Mouse (Mus musculus): Measurements from ENCODE around the gene Klhl42. TPM values are rescaled to one million over a fixed set of nuclear protein-coding genes. Genes with fewer than 3 reads are reported as not detected.

The Klhl42 gene
- polyA plus RNA-seq, 1 experiment from 2014 or later, result 12.7 TPM

DNA sequence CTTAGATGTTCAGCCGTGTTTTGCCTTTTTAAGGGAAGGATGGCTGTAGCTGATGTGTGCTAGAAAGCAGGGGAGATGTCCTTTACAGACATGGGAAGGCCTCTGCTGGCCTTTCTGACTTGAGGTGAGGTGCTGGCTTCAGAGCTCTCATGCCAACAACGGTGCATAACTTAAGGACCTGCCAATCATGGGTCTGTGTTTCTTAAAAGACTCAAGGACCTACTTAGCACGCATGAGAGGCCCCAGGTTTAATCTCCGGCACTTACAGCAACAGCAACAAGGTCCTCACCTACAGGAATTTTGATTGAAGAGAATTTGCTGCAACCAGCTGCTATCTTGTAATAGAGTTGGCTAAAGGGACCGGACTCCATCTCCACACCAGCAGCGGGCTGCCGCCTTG, 18.1 kb downstream of the Klhl42 start:
- no peak overlapping the region for H3K27ac ChIP-seq (replicated peaks; ENCODE audit: low read depth, low read length)
- H3K36me3 ChIP-seq (replicated peaks; ENCODE audit: control insufficient read depth, insufficient read depth, low read depth, low read length), result peaks cover 7% of the 10 kb centered on the region
- no peak overlapping the region for H3K4me3 ChIP-seq (ENCODE audit: low read depth, low read length)
- H3K4me1 ChIP-seq (ENCODE audit: control insufficient read depth, insufficient read depth, low read length), result no peaks in the 10 kb centered on the region
- H3K4me2 ChIP-seq (ENCODE audit: low read depth, low read length), result no peak overlapping the region
- no peaks in the 10 kb centered on the region for H3K9me3 ChIP-seq (replicated peaks; ENCODE audit: control insufficient read depth, low read length)
- ATAC-seq (replicated peaks; ENCODE audit: insufficient number of reproducible peaks, low FRiP score, low TSS enrichment, low read depth), result no peak
- WGBS, result 84% methylated on average over 7 of the region's 7 CpGs
- no peak for DNase-seq (ENCODE audit: low spot score)
- H3K27me3 ChIP-seq (ENCODE audit: control insufficient read depth, insufficient read depth, low read length), result no peaks in the 10 kb centered on the region
- no peak overlapping the region for H3K9ac ChIP-seq (replicated peaks; ENCODE audit: low read length)

GRCm38 (mm10) chr6:147116579-147116978, 25.4 kb downstream of the Klhl42 start:
- 7% methylated on average over 10 of the region's 10 CpGs for WGBS
- ATAC-seq (replicated peaks; ENCODE audit: insufficient number of reproducible peaks, low FRiP score, low TSS enrichment, low read depth), result no peak

GRCm38 (mm10) chr6:147117764-147118163, 26.6 kb downstream of the Klhl42 start:
- Histone ChIP-seq H3K36me3 (replicated peaks; ENCODE audit: control insufficient read depth, insufficient read depth, low read depth, low read length) (no peaks in the 10 kb centered on the region), H3K9me3 (replicated peaks; ENCODE audit: control insufficient read depth, low read length) (no peaks in the 10 kb centered on the region), H3K9ac (replicated peaks; ENCODE audit: low read length) (no peak overlapping the region), H3K4me2 (ENCODE audit: low read depth, low read length) (no peak overlapping the region), H3K27ac (replicated peaks; ENCODE audit: low read depth, low read length) (no peak overlapping the region), H3K4me3 (ENCODE audit: low read depth, low read length) (no peak overlapping the region), H3K4me1 (ENCODE audit: control insufficient read depth, insufficient read depth, low read length) (no peaks in the 10 kb centered on the region), H3K27me3 (ENCODE audit: control insufficient read depth, insufficient read depth, low read length) (no peaks in the 10 kb centered on the region)
- 94% methylated on average over 7 of the region's 7 CpGs for WGBS
- ATAC-seq (replicated peaks; ENCODE audit: insufficient number of reproducible peaks, low FRiP score, low TSS enrichment, low read depth) (no peak), DNase-seq (ENCODE audit: low spot score) (no peak)

More at GRCm38 (mm10) chr6:147116579-147116978, 25.4 kb downstream of the Klhl42 start:
- no peaks in the 10 kb centered on the region for H3K4me1 ChIP-seq (ENCODE audit: control insufficient read depth, insufficient read depth, low read length)
- no peak overlapping the region for H3K4me3 ChIP-seq (ENCODE audit: low read depth, low read length)
- no peaks in the 10 kb centered on the region for H3K9me3 ChIP-seq (replicated peaks; ENCODE audit: control insufficient read depth, low read length)
- H3K27me3 ChIP-seq (ENCODE audit: control insufficient read depth, insufficient read depth, low read length), result no peaks in the 10 kb centered on the region
- no peaks in the 10 kb centered on the region for H3K36me3 ChIP-seq (replicated peaks; ENCODE audit: control insufficient read depth, insufficient read depth, low read depth, low read length)
- no peak overlapping the region for H3K4me2 ChIP-seq (ENCODE audit: low read depth, low read length)
- peak; percentile 97 for DNase-seq (ENCODE audit: low spot score)
- H3K27ac ChIP-seq (replicated peaks; ENCODE audit: low read depth, low read length), result no peak overlapping the region
- no peak overlapping the region for H3K9ac ChIP-seq (replicated peaks; ENCODE audit: low read length)

DNA sequence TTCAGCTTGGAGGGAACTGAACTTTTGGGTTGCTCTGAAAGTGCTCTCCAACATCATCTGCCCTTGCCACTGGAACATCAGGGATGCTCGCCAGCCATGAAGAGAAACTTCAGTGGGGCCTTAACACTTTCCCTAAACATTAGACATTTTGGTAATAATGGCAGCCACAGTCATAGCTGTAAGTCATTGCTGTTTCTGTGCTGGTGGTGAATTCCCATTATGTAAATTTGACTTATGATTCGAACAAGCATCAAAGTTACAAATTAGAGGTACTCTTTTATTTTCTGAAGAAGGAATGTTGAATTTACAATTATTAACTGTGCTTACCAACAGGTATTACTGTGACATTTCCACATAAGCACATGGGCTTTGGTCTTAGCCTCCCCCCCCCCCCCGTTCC, 27.0 kb downstream of the Klhl42 start:
- Histone ChIP-seq H3K27me3 (ENCODE audit: control insufficient read depth, insufficient read depth, low read length) (no peaks in the 10 kb centered on the region), H3K9me3 (replicated peaks; ENCODE audit: control insufficient read depth, low read length) (no peaks in the 10 kb centered on the region), H3K4me2 (ENCODE audit: low read depth, low read length) (no peak overlapping the region), H3K4me3 (ENCODE audit: low read depth, low read length) (no peak overlapping the region), H3K4me1 (ENCODE audit: control insufficient read depth, insufficient read depth, low read length) (no peaks in the 10 kb centered on the region), H3K9ac (replicated peaks; ENCODE audit: low read length) (no peak overlapping the region), H3K27ac (replicated peaks; ENCODE audit: low read depth, low read length) (no peak overlapping the region), H3K36me3 (replicated peaks; ENCODE audit: control insufficient read depth, insufficient read depth, low read depth, low read length) (no peaks in the 10 kb centered on the region)
- WGBS, result 85% methylated on average over 3 of the region's 3 CpGs
- ATAC-seq (replicated peaks; ENCODE audit: insufficient number of reproducible peaks, low FRiP score, low TSS enrichment, low read depth) (no peak), DNase-seq (ENCODE audit: low spot score) (no peak)

DNA sequence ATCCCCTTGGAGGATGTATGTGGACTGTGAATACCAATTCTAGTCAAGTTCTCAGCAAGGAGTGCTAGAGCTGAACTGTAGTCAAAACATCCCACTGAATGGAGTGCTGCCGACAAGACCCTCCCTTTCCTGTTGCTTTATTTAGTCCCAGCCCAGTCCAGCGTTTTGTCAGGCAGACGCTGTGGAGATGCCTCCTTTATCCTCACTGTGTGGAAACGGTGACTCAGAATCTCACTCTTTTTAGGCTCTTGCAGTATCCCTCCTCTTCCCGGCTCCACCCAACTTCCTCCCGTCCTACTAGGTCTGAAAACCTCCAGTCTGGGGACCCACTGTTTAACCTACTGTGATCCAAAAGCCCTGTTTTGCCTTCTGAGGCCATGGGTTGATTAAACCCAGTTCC, 30.1 kb downstream of the Klhl42 start:
- H3K4me2 ChIP-seq (ENCODE audit: low read depth, low read length), result no peak overlapping the region
- no peaks in the 10 kb centered on the region for H3K9me3 ChIP-seq (replicated peaks; ENCODE audit: control insufficient read depth, low read length)
- H3K27ac ChIP-seq (replicated peaks; ENCODE audit: low read depth, low read length), result no peak overlapping the region
- ATAC-seq (replicated peaks; ENCODE audit: insufficient number of reproducible peaks, low FRiP score, low TSS enrichment, low read depth) (no peak), DNase-seq (ENCODE audit: low spot score) (no peak)
- no peaks in the 10 kb centered on the region for H3K27me3 ChIP-seq (ENCODE audit: control insufficient read depth, insufficient read depth, low read length)
- no peak overlapping the region for H3K4me3 ChIP-seq (ENCODE audit: low read depth, low read length)
- no peaks in the 10 kb centered on the region for H3K36me3 ChIP-seq (replicated peaks; ENCODE audit: control insufficient read depth, insufficient read depth, low read depth, low read length)
- no peaks in the 10 kb centered on the region for H3K4me1 ChIP-seq (ENCODE audit: control insufficient read depth, insufficient read depth, low read length)
- H3K9ac ChIP-seq (replicated peaks; ENCODE audit: low read length), result no peak overlapping the region
- WGBS, result 60% methylated on average over 6 of the region's 6 CpGs

DNA sequence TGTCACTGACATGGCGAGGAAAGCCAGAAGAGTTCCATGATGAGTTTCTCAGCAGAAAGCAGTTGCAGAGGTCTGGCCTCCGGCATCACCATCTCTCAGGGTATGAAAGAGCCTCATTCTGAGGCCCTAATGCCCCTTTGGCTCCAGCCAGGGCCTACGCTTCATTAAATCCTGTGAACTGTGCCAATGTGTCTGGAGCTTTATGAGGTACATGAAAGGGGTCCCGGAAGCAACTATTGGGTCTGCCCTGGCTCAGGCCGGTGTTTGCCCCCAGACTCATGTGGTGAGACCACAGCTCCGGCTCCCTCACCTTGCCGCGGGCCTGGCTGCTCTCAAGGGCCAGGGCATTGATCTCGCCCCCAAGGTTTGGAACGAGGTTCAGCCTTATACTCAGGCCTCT, 36.1 kb downstream of the Klhl42 start:
- no peak overlapping the region for H3K4me3 ChIP-seq (ENCODE audit: low read depth, low read length)
- no peak overlapping the region for H3K4me2 ChIP-seq (ENCODE audit: low read depth, low read length)
- H3K9me3 ChIP-seq (replicated peaks; ENCODE audit: control insufficient read depth, low read length), result no peaks in the 10 kb centered on the region
- H3K4me1 ChIP-seq (ENCODE audit: control insufficient read depth, insufficient read depth, low read length), result no peaks in the 10 kb centered on the region
- H3K36me3 ChIP-seq (replicated peaks; ENCODE audit: control insufficient read depth, insufficient read depth, low read depth, low read length), result no peaks in the 10 kb centered on the region
- DNase-seq (ENCODE audit: low spot score) (no peak), ATAC-seq (replicated peaks; ENCODE audit: insufficient number of reproducible peaks, low FRiP score, low TSS enrichment, low read depth) (no peak)
- WGBS, result 91% methylated on average over 10 of the region's 10 CpGs
- no peaks in the 10 kb centered on the region for H3K27me3 ChIP-seq (ENCODE audit: control insufficient read depth, insufficient read depth, low read length)
- no peak overlapping the region for H3K9ac ChIP-seq (replicated peaks; ENCODE audit: low read length)
- H3K27ac ChIP-seq (replicated peaks; ENCODE audit: low read depth, low read length), result no peak overlapping the region

- H3K36me3 ChIP-seq (replicated peaks; ENCODE audit: control insufficient read depth, insufficient read depth, low read depth, low read length), result no peaks in the 10 kb centered on the region
- H3K27me3 ChIP-seq (ENCODE audit: control insufficient read depth, insufficient read depth, low read length), result no peaks in the 10 kb centered on the region
- DNase-seq (ENCODE audit: low spot score), result no peak
- no peak overlapping the region for H3K4me3 ChIP-seq (ENCODE audit: low read depth, low read length)
- no peak overlapping the region for H3K4me2 ChIP-seq (ENCODE audit: low read depth, low read length)
- 66% methylated on average over 3 of the region's 3 CpGs for WGBS
- H3K27ac ChIP-seq (replicated peaks; ENCODE audit: low read depth, low read length), result no peak overlapping the region
- no peak for ATAC-seq (replicated peaks; ENCODE audit: insufficient number of reproducible peaks, low FRiP score, low TSS enrichment, low read depth)
- H3K9me3 ChIP-seq (replicated peaks; ENCODE audit: control insufficient read depth, low read length), result no peaks in the 10 kb centered on the region
- no peak overlapping the region for H3K9ac ChIP-seq (replicated peaks; ENCODE audit: low read length)
- H3K4me1 ChIP-seq (ENCODE audit: control insufficient read depth, insufficient read depth, low read length), result no peaks in the 10 kb centered on the region
These were observed 47.1 kb downstream of the Klhl42 start for GRCm38 (mm10) chr6:147138260-147138659.

DNA sequence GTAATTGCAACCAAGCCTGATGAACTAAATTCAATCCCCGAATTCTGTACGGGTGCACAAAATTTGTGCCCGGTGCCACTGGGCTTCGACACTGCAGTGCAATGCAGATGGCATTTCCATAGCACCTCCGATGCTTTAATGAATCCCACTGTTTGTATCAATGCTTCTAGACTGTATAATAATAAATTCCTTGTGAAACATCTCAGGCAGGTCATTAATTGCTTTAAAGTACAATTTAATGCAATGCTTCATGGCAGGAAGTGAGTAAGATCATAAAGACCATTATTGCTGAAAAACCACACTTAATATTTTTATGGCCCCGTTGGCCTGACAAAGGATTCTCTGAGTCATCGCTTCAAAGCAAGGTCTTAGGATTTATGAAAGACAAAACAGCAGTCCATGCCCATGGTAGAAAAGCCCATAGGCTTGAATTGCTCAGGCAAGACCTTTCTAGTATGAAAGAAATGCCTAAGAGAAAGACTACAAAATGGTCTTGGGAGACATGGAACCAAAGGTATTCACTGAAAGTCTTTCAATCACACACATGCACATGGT, 49.5 kb downstream of the Klhl42 start:
- no peak for DNase-seq (ENCODE audit: low spot score)
- 97% methylated on average over 7 of the region's 7 CpGs for WGBS
- ATAC-seq (replicated peaks; ENCODE audit: insufficient number of reproducible peaks, low FRiP score, low TSS enrichment, low read depth), result no peak
- H3K36me3 ChIP-seq (replicated peaks; ENCODE audit: control insufficient read depth, insufficient read depth, low read depth, low read length), result no peaks in the 10 kb centered on the region
- no peaks in the 10 kb centered on the region for H3K4me1 ChIP-seq (ENCODE audit: control insufficient read depth, insufficient read depth, low read length)
- no peaks in the 10 kb centered on the region for H3K27me3 ChIP-seq (ENCODE audit: control insufficient read depth, insufficient read depth, low read length)
- no peak overlapping the region for H3K9ac ChIP-seq (replicated peaks; ENCODE audit: low read length)
- no peak overlapping the region for H3K4me2 ChIP-seq (ENCODE audit: low read depth, low read length)
- no peak overlapping the region for H3K27ac ChIP-seq (replicated peaks; ENCODE audit: low read depth, low read length)
- H3K4me3 ChIP-seq (ENCODE audit: low read depth, low read length), result no peak overlapping the region
- no peaks in the 10 kb centered on the region for H3K9me3 ChIP-seq (replicated peaks; ENCODE audit: control insufficient read depth, low read length)

Measured in embryonic facial prominence, embryonic 11.5 days (tissue).